Mouse (Mus musculus): ENCODE results near the gene Tas2r117. TPM values are rescaled to one million over a fixed set of nuclear protein-coding genes. Genes with fewer than 3 reads are reported as not detected.

The Tas2r117 gene
- not detected in 2 replicates for total RNA-seq (2014; fragmentation: Nextera tagmentation)
- total RNA-seq (2017): not detected in 2 replicates

DNA sequence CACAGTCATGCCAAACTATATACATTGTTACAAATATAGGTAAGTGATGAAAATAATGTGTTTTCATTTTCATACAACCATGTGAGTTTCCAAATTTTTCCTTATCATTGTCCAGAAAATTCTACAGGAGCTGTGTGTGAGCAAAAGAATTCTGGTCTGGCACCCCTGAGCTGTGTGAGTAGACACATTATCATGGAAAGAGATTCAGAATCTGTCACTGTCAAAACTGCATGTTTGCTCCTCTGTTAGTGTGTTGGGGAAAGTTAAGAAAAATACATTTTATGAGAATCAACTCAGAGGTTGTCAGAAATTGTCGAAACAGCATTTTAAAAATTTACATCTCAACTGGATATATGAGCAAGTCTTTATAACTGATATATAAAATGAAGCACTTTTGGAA, at the start of gene Tas2r117:
TSS of gene Tas2r117 (plus strand) at position 301 of the 400 bp plus-strand sequence.
- ATAC-seq (replicated peaks; ENCODE audit: low FRiP score, low TSS enrichment, poor library complexity, severe bottlenecking): no peak

- no peak for ATAC-seq (replicated peaks; ENCODE audit: low FRiP score, low TSS enrichment, poor library complexity, severe bottlenecking)
Measured at GRCm38 (mm10) chr6:132754430-132754829, 48.2 kb upstream of the Tas2r117 start, which contains the start of gene Tas2r124. Gene Tas2r124, plus strand, starts transcription at chr6:132754730.

- no peak for ATAC-seq (replicated peaks; ENCODE audit: low FRiP score, low TSS enrichment, poor library complexity, severe bottlenecking)
Measured at GRCm38 (mm10) chr6:132761831-132762230, 40.8 kb upstream of the Tas2r117 start, which contains the start of gene Tas2r102. Gene Tas2r102, plus strand, starts transcription at chr6:132762131.

DNA sequence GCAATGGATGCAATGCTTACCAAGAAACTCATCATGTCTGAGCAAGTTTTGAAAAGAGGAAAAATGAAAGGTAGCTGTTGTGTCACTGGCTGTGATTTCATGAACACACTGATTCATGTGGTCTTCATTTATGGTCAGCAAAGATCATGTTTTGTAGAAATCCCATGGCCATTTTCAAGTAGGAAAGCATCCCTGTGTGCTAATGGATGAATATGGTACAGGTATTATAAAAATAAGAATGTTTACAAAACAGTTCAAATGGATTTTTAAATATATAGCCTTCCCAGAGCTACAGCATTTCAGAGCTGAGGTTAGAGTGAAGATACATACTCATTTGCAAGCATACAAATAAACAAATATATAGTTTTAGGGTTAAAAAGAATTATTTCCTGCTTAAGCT, 24.6 kb upstream of the Tas2r117 start, which contains the start of gene Tas2r136:
TSS of gene Tas2r136 (minus strand) at position 101 of the 400 bp plus-strand sequence.
- no peak for ATAC-seq (replicated peaks; ENCODE audit: low FRiP score, low TSS enrichment, poor library complexity, severe bottlenecking)

- no peak for ATAC-seq (replicated peaks; ENCODE audit: low FRiP score, low TSS enrichment, poor library complexity, severe bottlenecking)
Measured at GRCm38 (mm10) chr6:132795393-132795792, 7.2 kb upstream of the Tas2r117 start.

GRCm38 (mm10) chr6:132846842-132847241, 44.2 kb downstream of the Tas2r117 start, which contains the start of gene Tas2r123:
Gene Tas2r123, plus strand, starts transcription at chr6:132847142.
- no peak for ATAC-seq (replicated peaks; ENCODE audit: low FRiP score, low TSS enrichment, poor library complexity, severe bottlenecking)

Other genes with a start within 250 kb of the Tas2r117 start
- not detected in 2 replicates for gene Prh1, start 233.0 kb upstream of the Tas2r117 start, total RNA-seq (2014; fragmentation: Nextera tagmentation)
- gene Prh1, start 233.0 kb upstream of the Tas2r117 start, total RNA-seq (2017): not detected in 2 replicates
- not detected in 2 replicates for gene Prp2, start 206.9 kb upstream of the Tas2r117 start, total RNA-seq (2014; fragmentation: Nextera tagmentation)
- gene Prp2, start 206.9 kb upstream of the Tas2r117 start, total RNA-seq (2017): not detected in 2 replicates
- gene A630073D07Rik, start 151.3 kb upstream of the Tas2r117 start, total RNA-seq (2014; fragmentation: Nextera tagmentation): not detected in 2 replicates
- gene A630073D07Rik, start 151.3 kb upstream of the Tas2r117 start, total RNA-seq (2017): not detected in 2 replicates
- not detected in 2 replicates for gene Tas2r120, start 145.9 kb upstream of the Tas2r117 start, total RNA-seq (2014; fragmentation: Nextera tagmentation)
- gene Tas2r120, start 145.9 kb upstream of the Tas2r117 start, total RNA-seq (2017): not detected in 2 replicates
- not detected in 2 replicates for gene Tas2r121, start 101.8 kb upstream of the Tas2r117 start, total RNA-seq (2014; fragmentation: Nextera tagmentation)
- gene Tas2r121, start 101.8 kb upstream of the Tas2r117 start, total RNA-seq (2017): not detected in 2 replicates
- not detected in 2 replicates for gene Tas2r122, start 90.9 kb upstream of the Tas2r117 start, total RNA-seq (2014; fragmentation: Nextera tagmentation)
- gene Tas2r122, start 90.9 kb upstream of the Tas2r117 start, total RNA-seq (2017): not detected in 2 replicates
- gene Tas2r115, start 64.8 kb upstream of the Tas2r117 start, total RNA-seq (2014; fragmentation: Nextera tagmentation): not detected in 2 replicates
- not detected in 2 replicates for gene Tas2r115, start 64.8 kb upstream of the Tas2r117 start, total RNA-seq (2017)
- not detected in 2 replicates for gene Tas2r124, start 48.1 kb upstream of the Tas2r117 start, total RNA-seq (2014; fragmentation: Nextera tagmentation)
- not detected in 2 replicates for gene Tas2r124, start 48.1 kb upstream of the Tas2r117 start, total RNA-seq (2017)
- not detected in 2 replicates for gene Tas2r102, start 40.7 kb upstream of the Tas2r117 start, total RNA-seq (2014; fragmentation: Nextera tagmentation)
- not detected in 2 replicates for gene Tas2r102, start 40.7 kb upstream of the Tas2r117 start, total RNA-seq (2017)
- not detected in 2 replicates for gene Tas2r136, start 24.7 kb upstream of the Tas2r117 start, total RNA-seq (2014; fragmentation: Nextera tagmentation)
- gene Tas2r136, start 24.7 kb upstream of the Tas2r117 start, total RNA-seq (2017): not detected in 2 replicates
- not detected in 2 replicates for gene Tas2r123, start 44.3 kb downstream of the Tas2r117 start, total RNA-seq (2014; fragmentation: Nextera tagmentation)
- not detected in 2 replicates for gene Tas2r123, start 44.3 kb downstream of the Tas2r117 start, total RNA-seq (2017)
- not detected in 2 replicates for gene Tas2r116, start 52.6 kb downstream of the Tas2r117 start, total RNA-seq (2014; fragmentation: Nextera tagmentation)
- gene Tas2r116, start 52.6 kb downstream of the Tas2r117 start, total RNA-seq (2017): not detected in 2 replicates
- not detected in 2 replicates for gene Tas2r110, start 65.2 kb downstream of the Tas2r117 start, total RNA-seq (2014; fragmentation: Nextera tagmentation)
- not detected in 2 replicates for gene Tas2r110, start 65.2 kb downstream of the Tas2r117 start, total RNA-seq (2017)
- not detected in 2 replicates for gene Tas2r113, start 90.2 kb downstream of the Tas2r117 start, total RNA-seq (2014; fragmentation: Nextera tagmentation)
- not detected in 2 replicates for gene Tas2r113, start 90.2 kb downstream of the Tas2r117 start, total RNA-seq (2017)
- gene Tas2r125, start 106.8 kb downstream of the Tas2r117 start, total RNA-seq (2014; fragmentation: Nextera tagmentation): not detected in 2 replicates
- not detected in 2 replicates for gene Tas2r125, start 106.8 kb downstream of the Tas2r117 start, total RNA-seq (2017)
- gene Tas2r129, start 148.3 kb downstream of the Tas2r117 start, total RNA-seq (2014; fragmentation: Nextera tagmentation): not detected in 2 replicates
- gene Tas2r129, start 148.3 kb downstream of the Tas2r117 start, total RNA-seq (2017): not detected in 2 replicates
- gene Tas2r131, start 155.1 kb downstream of the Tas2r117 start, total RNA-seq (2014; fragmentation: Nextera tagmentation): not detected in 2 replicates
- gene Tas2r131, start 155.1 kb downstream of the Tas2r117 start, total RNA-seq (2017): not detected in 2 replicates
- not detected in 2 replicates for gene Tas2r109, start 178.1 kb downstream of the Tas2r117 start, total RNA-seq (2014; fragmentation: Nextera tagmentation)
- not detected in 2 replicates for gene Tas2r109, start 178.1 kb downstream of the Tas2r117 start, total RNA-seq (2017)
- gene Tas2r103, start 234.3 kb downstream of the Tas2r117 start, total RNA-seq (2014; fragmentation: Nextera tagmentation): not detected in 2 replicates
- not detected in 2 replicates for gene Tas2r103, start 234.3 kb downstream of the Tas2r117 start, total RNA-seq (2017)

All from megakaryocyte-erythroid progenitor cell, adult 5-6 weeks (primary cell).